Mouse (Mus musculus) gonadal fat pad, adult 2 months (tissue): ENCODE measurements around the gene Mmp24. TPM values are rescaled to one million over a fixed set of nuclear protein-coding genes. Genes with fewer than 3 reads are reported as not detected.
"Not testable (repeated sequence)": the region's sequence is repeated elsewhere in the genome, so short reads cannot be mapped to it uniquely, and the experiment has no call there.

Experiments used
- DNase-seq: peaks from one replicate; pipeline ENCODE4 v3.0.0-alpha.2; 2012; ENCODE audit warnings: low read depth
- polyA plus RNA-seq: library from polyadenylated mRNA; depleted of rRNA; stranded (reverse); fragments of >200 nt; gene quantifications from 2 replicates; pipeline ENCODE4 v1.2.3, GENCODE M21; 2012

The Mmp24 gene
- polyA plus RNA-seq, 1 experiment: 0.09 TPM

DNA sequence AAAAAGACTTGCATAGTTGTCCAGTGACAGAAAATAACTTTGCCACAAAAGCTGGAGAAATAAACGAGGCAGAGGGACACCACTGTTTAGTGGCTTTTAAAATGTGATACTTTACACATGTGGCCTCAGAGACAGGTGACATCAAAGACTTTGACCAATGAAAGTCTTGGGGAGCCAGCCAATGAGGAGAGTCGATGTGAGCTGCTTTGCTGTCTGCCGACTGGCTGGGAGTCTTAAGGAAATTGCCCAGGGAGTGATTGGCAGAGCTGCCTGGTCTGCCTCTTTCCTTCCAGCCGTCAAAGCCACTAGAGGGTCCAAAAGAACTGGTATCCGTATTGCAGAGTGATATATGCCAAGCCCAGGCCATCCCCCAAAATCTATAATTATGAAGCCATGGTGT lies 39.7 kb downstream of the Mmp24 start:
- DNase-seq: no peak

DNA sequence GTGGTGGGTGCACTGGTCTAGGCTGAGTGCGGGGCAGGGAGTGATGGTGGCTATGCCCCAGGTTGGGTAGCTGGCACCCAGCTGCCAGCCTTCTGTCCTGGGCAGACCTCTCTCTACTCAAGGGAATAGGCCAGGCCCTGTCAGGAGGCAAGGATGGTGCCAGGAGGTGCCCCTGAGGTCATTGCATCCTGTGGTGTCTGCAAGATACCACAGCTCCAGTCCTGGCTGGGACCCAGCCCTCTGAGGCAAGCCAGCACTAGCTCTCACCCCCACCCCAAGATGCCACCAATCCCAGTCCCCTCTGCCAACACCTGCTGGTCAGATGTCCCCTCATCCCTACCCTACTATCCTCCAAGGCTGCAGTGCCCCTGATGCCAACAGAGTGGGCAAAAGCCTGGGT lies 41.0 kb downstream of the Mmp24 start:
- DNase-seq: no peak

DNA sequence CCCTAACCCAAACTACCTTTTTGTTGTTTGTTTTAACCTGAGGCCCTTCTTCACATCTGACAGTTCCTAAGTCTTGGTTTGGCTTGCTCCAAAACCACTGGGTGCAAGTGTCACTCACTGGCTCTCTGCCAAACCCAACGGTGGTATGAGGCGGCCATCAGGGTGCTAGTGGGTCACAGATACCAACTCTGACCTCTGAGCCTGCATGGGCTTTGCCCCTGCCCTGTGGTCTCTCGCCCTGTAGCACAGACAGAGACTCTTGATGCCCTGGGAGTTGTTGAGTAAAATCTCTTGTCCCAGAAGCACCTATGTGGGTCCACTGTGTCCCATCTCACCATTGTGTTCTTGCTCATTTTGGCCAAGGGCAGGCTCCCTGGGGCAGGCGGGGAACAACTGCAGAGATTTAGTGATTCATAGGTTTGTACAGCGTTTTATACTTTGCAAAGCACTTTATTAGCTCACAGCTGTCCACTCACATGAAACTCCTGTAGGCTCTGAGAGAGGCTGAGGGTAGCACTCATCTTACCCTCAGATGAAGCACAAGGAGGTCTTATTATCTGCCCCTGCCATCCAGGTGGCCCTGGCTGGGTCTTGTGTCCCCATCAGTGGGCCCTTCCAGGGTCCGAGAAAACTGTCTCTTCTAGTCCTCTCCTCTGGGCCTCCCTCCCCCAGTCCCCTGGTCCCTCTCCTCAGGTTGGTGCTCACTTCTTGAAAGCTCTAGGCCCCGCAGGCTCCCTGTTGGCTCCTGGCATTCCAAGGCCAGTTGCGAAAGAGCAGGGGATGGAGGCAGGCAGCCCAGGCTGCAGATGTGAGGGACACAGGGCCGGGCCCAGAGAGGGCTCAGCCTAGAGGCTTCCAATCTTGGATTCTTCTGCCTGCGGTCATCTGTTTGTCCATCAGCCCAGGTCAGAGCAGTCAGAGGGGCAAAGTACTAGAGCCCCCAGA lies 42.4 kb downstream of the Mmp24 start:
- DNase-seq: no peak

DNA sequence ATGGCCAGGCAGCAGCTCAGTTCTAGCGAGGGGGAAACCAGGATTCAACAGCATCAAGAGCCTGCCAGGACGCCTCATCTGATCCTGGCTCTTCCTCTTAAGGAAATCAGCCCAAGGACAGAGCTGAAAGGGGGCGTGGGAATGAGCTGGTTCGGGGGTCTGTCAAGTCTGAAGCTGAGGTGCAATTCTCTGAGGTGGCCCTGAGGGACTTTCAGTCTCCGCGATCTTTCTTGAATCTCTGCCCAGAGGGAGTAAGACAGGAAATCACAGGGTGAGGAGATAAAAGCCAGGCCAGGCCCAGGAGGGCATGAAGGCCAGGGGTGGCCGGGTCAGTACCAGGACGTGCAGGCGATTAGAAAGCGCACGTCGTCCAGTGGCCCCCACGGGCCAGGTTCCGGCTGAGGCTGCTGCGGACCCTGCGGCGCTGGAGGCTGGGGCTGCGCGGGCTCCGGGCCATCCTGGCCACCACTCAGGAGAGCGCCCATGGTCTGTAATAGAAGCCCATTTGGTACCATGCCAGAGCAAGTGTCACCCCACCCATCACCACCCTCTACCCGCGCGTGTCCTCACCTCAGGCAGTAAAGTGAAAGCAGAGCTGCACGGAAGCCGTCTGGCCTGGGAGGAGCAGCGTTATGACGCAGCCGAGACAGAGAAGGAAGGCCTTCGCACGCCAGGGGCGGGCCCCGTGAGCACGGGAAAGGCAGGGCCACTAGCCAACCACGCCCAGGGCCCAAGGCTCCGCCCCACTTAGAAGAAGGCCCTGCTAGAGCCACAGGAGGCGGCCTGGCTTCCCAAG lies 43.7 kb downstream of the Mmp24 start:
- peak; percentile 66 for DNase-seq

DNA sequence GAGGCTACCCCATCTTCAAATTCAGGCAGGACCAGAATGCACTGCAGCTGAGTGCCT lies 44.1 kb downstream of the Mmp24 start, which contains the start of gene BC029722:
Gene BC029722 (minus strand): TSS at position 35 of the 57 bp plus-strand sequence.
- DNase-seq: no peak

DNA sequence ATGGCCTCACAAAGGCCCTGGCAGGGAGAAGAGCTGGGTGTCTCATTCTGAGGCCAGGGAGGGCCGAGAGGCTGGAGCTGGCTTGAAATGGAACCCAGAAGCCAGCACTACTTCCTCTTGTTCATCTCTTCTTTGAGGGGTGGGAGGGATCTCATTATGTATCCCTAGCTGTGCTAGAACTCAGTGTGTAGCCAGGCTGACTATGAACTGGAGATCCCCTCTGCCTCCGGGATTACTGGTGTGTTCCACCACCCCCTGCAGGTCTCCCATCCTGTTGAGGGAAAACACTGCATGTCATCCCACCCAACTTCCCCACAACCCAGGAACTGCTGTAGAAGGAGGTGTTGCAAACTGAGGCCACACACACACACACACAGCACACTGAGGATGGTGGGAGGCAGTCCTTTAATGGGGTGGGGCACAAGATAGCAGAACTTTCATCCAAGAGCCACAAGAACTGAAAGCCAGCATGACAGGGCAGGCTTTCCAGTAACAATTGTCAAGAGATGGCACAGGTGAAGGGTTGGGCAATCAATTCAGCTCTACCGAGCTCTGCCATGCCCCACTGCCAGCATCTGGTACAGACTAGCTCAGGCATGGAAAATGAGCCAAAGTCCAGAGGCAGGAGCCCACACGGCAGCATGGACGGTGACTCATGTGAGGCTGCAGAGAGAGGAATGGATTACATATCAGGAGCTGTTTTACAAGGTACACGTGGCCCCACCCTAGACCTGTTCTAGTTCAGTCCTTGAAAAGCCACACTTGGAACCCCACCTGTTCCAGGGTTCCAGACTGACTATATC lies 44.5 kb downstream of the Mmp24 start:
- peak; percentile 90 for DNase-seq

DNA sequence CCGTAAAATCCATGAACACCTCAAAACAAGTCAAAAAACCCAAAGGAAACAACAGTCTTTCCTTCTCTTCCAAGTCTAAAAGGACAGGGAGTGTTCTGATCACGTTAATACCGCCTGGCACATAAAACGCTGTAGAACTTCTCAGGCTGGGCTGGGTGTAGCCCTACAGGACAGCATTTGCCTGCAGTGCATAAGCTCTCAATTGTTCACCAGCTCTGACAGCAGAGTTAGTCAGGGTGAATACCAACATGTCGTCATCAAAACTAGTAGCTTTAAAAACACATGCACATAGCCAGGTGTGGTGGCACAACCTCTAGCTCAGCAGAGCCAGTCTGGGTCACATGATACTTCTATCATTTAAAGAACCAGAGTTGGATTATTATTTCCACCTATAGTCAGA lies 45.6 kb downstream of the Mmp24 start:
- no peak for DNase-seq

DNA sequence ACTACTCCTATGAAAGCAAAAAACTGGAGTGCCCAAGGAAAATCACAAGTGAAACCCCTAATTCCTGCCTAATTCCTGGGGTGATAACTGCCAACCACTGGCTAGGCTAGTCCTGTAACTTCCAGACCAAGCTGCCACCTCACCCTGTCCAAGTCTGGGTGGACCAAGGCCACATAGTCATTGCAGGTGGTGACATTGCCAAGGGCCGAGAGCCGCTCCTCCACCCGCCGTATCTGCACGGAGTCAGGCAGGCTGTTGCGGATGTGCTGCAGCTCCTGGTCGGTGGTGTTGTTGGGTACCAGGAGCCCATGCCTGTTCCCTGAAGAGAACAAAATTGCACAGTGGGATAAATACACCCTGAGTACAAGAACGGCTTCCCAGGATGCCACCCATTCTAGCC lies 48.6 kb downstream of the Mmp24 start:
- DNase-seq: no peak

DNA sequence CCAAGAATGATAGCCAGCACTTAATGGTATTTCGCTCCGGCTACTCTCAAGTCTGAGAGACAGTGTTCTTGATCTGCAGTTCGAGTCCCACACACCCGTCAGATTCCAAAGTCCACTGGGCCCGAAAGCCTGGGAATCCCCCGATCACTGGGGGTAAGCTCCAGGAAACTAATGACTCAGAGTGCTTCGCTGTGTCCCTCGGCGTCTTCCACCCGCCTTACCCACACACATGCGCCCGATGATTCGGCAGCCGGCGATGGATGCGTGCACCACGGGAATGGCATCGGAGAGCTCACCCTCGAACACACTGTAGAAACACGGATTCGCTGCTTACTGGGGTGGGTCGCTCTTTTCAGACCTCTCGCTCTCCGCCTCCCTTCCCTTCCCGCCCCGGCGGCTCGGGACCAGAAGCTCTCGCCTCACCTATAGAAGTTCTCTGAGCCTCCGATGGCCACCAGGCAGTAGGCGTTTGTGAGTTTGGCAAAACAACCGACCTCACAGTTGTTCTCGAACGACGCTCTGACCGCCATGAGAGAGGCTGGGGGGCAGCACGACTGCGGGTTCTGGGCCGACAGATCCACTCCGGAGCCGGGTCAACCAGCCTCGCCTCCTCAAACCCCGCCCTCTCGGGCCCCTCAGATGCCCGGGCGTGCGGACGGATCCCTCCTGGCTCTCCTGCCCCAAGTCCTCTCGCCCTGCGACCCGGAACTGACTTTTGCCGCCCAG lies 50.9 kb downstream of the Mmp24 start:
- no peak for DNase-seq

DNA sequence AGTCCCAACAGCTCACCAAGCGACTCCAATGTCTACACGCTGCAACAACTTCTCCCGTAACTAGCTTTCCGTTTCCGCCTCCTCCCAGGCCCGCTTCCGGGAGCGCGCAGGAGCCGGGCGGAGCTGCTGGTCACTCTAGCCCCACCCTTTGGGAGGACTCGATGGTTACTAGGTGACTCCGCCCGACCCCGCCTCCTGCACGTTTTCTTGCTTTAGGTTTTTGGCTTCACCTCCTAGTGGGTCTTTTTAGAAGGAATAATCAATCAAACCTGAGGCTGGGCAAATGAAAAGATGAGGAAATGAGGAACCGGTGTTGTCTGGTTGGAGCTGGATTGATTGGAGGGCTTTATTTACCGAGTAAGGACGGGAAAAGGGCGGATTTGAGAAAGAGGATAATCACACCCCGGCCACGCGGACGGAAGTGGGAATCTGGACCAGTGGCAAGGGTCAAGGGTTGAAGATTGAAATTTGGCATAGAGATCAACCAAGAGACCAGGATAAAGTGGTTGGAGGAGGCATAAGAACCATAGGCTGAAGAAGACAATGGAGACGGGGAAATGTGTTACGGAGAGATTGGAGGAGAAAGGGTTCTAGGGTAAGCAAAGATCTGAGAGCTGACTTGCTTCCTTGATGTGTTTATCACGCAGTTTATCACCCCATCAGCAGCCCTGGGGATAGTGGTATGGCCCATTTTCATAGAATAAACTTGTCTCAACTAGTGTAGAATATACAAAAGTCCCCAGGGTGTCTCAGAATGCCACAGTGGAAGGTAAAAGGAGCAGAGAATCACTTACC lies 51.7 kb downstream of the Mmp24 start, which contains the start of gene Eif6:
Gene Eif6 (minus strand): TSS at position 296 of the 795 bp plus-strand sequence.
- DNase-seq: no peak

DNA sequence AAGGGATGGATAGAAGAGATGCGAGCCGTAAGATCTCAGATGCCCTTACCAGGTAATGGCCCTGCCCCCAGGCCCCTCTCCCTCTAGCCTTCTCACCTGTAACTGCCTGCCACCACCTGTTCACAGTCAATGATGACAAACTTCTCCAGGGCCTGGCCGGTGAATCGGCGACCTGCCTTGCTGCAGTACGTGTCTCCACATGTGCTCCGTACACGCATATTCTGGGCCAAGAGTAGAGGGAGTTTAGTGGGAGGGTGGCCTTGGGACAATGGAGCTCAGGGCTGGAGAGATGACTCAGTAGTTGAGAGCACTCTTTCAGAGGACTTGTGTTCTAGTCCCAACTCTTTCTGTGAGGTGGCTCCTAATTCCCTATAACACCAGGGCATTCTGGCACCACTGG lies 55.7 kb downstream of the Mmp24 start:
- DNase-seq: no peak

DNA sequence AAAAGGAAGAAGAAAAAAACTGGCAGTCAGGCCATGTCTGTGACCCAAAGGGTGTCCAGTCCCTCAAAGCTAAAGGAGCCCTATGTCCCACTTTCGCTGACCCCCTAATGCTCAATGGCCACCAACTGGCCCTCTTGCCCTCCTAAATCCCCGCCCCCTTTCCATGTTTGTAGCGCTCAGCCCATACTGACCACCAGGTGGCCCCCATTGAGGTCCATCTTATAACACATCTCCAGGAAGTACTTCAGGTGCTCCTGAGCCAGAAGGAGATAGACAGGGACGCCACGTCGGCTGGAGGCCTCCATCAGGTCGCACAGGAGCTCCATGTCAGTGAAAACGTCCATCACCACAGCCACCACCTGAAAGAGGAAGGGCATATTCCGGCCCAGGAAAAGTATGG lies 56.2 kb downstream of the Mmp24 start:
- no peak for DNase-seq

DNA sequence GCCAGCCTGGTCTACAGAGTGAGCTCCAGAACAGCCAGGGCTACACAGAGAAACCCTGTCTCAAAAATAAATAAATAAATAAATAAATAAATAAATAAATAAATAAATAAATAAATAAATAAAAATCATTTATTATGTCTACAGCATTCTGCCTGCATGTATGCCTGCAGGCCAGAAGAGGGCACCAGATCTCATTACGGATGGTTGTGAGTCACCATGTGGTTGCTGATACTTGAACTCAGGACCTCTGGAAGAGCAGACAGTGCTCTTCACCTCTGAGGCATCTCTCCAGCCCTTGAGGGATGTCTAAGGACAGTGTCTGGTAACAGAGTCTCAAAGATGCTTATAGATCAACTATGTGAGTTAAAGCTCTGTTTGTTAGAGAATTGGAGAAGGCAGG lies 56.9 kb downstream of the Mmp24 start:
- not testable (repeated sequence) for DNase-seq

DNA sequence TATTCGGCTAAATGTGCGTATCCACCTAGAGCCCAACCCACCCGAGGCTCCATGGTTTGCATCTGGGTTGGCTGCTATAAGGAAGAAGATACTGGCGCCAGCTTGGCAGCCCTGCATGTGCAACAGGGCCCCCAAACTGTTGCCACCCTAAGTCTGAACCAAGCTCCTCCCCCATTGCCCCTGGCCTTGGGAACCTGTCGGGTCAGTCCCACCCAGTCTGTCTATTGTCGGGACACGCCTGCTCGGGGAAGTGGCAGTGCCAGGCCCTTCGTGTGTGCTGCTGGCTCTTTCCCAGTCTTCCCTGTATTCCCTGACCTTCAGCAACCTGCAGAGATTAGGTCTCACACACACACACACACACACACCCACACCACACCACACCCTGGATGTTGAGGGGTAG lies 59.6 kb downstream of the Mmp24 start, which contains the start of gene Fam83c:
Gene Fam83c (minus strand): TSS at position 123 of the 400 bp plus-strand sequence.
- no peak for DNase-seq

DNA sequence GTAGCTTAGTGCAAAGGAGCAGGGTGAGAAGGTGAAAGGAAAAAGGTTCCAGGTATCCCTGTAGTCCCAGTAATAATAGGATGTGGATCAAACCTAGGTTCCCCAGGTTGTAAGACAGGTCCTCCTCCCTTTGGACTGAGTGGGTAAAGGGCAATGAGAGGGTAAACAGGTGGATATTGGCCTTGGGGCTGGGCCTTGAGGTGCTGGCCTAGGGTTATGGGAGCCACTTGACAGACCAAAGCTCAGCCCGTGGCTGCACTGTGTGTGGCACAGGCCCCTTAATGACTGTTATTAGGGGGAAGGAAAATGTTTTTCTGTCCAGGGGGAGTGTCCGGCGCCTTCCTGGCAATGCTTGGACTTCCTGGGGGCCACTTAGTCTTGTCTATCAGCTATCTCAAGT lies 62.8 kb downstream of the Mmp24 start:
- no peak for DNase-seq

DNA sequence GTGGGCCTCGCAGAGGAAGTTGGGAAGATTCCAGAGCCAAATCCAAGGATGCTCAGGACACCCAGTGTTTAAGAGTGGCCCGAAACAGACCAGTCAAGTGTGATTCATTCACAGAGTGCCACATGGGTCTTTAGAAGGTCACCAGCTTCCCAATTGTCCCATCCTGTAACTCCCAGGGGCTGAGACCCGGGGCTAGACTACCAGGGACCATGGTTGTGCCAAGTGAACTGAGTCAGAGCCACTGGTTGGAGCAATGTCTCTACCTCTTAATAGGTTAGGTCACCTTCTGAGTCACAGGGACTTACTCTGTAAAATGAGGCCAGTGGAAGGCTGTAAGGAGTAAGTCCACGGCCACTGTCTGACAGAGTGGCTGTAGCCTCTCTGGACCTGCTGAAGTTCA lies 63.8 kb downstream of the Mmp24 start:
- no peak for DNase-seq

DNA sequence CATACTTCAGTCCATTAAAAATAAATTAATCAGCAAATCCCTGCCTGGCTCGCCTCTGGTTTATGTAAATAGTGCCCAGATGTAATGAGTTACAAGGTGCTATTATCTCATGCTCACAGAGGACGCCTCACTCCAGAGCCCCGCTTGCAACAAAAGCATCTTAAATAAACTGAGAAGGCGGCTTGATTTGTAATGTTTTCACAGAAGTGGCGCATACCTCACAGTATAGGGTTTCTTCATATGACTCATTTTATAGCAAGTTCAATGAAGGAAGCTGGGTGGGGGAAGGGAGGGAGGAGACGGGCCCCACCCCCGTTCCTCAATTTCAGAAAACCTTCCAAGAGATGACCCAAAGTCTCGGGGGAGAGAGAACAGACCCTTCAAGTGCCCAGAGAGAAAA lies 71.8 kb downstream of the Mmp24 start:
- no peak for DNase-seq

DNA sequence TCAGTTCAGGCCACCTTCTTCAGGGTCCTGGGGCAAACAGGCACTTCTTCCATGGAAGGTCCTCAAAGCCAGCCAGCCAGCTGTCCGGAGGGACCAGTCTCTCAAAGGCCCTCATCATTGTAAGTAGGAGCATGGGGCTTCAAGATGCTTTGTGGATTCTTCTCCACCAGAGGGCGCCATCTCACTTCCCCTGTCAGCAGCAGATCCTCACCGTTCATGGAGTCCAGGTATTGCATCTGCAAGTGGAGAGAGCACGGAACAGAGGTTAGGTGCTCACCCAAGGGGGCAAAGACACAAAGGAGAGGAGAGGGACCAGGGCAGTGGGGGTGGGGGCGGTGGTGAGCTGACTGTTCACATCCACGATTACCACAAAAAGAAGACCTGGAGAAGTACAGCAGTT lies 73.1 kb downstream of the Mmp24 start:
- DNase-seq: no peak

DNA sequence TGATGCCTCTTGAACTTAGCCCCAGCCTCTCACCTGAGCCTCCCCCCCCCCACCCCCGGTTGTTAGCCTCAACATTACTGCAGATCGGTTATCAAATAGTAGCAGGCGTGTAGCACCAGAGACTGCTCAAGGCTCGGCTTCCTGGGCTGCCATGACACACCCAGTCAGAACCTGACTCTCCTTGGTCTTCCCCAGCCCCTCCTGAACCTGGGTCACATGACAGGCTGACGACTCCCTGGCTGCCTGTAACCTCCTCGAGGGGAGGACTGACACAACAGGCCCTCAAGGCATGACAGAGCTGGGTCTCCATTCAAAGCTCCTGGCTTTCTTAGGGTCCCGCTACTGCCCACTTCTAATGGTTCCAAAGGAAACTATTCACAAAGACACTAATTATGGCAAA lies 74.3 kb downstream of the Mmp24 start:
- no peak for DNase-seq

DNA sequence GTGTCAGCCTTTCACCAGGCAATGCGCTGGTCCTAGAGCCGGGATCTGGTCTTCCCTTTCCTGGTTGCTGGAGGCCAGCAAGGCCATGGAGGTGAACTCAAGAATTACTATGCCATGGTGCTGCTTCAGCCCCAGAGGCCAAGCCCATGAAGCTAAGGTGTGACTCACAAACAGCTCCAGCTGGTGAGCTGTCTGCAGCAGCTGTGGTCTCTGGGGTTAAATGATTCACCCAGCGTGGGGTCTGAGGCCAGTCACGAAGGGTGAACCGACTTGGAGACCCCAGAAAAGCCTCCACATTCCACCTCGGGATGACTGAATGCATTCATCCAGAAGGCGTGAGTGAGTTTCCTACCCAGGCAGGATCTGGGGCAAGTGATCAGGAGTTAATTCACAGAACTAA lies 75.0 kb downstream of the Mmp24 start:
- DNase-seq: no peak

DNA sequence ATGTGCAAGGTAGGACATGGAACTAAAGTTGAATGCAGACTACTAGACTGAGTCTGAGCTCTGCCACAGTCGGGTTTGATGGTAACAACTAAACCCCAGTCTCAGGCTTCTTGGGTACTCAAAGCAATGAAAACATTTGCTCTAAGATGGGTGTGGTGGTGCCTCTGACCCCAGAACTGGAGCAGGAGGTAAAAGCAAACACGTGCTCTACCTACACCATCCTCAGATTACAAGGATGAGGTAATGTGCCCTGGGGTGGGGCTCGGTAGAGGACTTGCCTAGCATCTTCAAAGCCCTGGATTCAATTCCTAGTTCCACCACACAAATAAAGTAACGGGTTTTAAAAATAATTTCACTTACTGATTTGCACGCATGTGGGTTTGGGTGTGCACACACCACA lies 77.4 kb downstream of the Mmp24 start:
- DNase-seq: no peak
